Mouse (Mus musculus) erythroblast, embryonic 14.5 days (primary cell): ENCODE results near the gene Rad51ap1.

Source experiments
- GATA1 ChIP-seq: IDR thresholded peaks from 2 replicates; pipeline ENCODE4 v1.6.1; 2012; ENCODE audit warnings: low read length, inconsistent platforms, mixed read lengths
- TAL1 ChIP-seq: IDR thresholded peaks from 3 replicates; pipeline ENCODE4 v1.6.1; 2012; ENCODE audit warnings: low read length, inconsistent platforms, mixed read lengths

GRCm38 (mm10) chr6:126910727-126911126 is 28.7 kb downstream of the Rad51ap1 start:
- TF ChIP-seq GATA1 (no peak), TAL1 (no peak)
